Mouse (Mus musculus) intestine, embryonic 16.5 days (tissue): ENCODE data around the gene Gm49673. TPM values are rescaled to one million over a fixed set of nuclear protein-coding genes. Genes with fewer than 3 reads are reported as not detected.

Source experiments
- polyA plus RNA-seq: library from polyadenylated mRNA; unstranded; fragments of >200 nt; fragmentation: Nextera tagmentation; extraction: Ambion mirVana; gene quantifications from 2 replicates; pipeline ENCODE4 v1.2.1, GENCODE M21; 2015

The Gm49673 gene
- polyA plus RNA-seq, 1 experiment from 2014 or later, result not detected

Other genes with a start within 250 kb of the Gm49673 start
- 1.6 and 1.7 TPM in 2 replicates for gene Tagap, start 221.8 kb downstream of the Gm49673 start, polyA plus RNA-seq
- gene Rsph3a, start 202.2 kb downstream of the Gm49673 start, polyA plus RNA-seq, result 46.4 and 50.7 TPM in 2 replicates
- gene Rnaset2a, start 309 bp upstream of the Gm49673 start, polyA plus RNA-seq, result 39.0 and 39.6 TPM in 2 replicates
- 31.4 and 32.0 TPM in 2 replicates for gene Fgfr1op, start 17.7 kb upstream of the Gm49673 start, polyA plus RNA-seq
- gene Ccr6, start 88.3 kb upstream of the Gm49673 start, polyA plus RNA-seq, result 0.75 and 0.78 TPM in 2 replicates
- 223 and 235 TPM in 2 replicates for gene Mpc1, start 135.1 kb upstream of the Gm49673 start, polyA plus RNA-seq
- gene Sft2d1, start 163.3 kb upstream of the Gm49673 start, polyA plus RNA-seq, result 91.7 and 92.5 TPM in 2 replicates
- gene Prr18, start 189.7 kb upstream of the Gm49673 start, polyA plus RNA-seq, result 0.17 and 0.20 TPM in 2 replicates
- 0.22 and 0.24 TPM in 2 replicates for gene T2, start 208.2 kb upstream of the Gm49673 start, polyA plus RNA-seq